Mouse (Mus musculus) thymus, postnatal 36 days (tissue): ENCODE results near the gene Sowahb.
"Not testable (repeated sequence)": the region's sequence is repeated elsewhere in the genome, so short reads cannot be mapped to it uniquely, and the experiment has no call there.

Experiments used
- DNase-seq, 2 experiments: peaks; one replicate each; pipeline ENCODE4 v3.0.0; 2022; ENCODE audit warnings: mixed read lengths in 2 of 2

Sowahb gene

DNA sequence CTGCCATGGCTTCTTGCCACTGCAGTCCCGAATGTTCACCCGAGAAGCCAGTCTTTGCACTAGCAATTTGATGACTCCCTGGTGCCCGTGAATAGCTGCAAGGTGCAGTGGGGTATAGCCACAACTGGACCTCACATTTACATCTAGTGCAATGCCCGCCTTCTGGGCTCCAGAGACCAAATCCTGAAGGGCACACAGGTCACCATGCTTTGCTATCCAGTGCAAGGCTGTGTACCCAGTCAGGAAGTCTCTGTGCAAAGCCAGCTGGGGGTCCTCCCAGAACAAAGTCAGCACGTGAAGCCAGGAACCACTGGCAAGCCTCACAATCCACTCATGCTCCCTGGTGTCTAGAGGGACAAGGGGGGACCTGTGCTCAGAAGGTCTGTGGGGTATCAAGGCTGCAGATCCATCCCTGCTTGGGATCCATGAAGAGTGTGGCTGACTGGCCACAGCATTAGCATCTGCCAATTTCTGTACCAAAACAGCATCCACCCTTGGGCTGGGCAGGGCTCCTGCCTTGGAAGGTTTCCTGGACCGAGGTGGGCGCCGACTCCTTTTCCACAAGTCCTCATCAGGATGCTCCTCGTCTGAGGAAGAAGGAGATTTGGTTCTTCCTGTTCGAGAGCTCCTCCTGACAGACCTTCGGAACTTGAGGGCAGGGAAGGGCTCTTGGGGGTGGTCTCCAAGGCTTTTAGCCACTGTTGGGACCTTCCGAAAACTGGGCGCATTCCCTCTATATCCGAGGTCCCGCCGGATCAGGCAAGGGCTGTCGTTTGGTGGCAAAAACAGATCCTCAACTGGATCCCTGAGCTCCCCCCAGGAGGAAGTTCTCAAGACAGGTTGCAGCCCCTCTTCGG, 1.8 kb downstream of the Sowahb start:
- DNase-seq: no peak

DNA sequence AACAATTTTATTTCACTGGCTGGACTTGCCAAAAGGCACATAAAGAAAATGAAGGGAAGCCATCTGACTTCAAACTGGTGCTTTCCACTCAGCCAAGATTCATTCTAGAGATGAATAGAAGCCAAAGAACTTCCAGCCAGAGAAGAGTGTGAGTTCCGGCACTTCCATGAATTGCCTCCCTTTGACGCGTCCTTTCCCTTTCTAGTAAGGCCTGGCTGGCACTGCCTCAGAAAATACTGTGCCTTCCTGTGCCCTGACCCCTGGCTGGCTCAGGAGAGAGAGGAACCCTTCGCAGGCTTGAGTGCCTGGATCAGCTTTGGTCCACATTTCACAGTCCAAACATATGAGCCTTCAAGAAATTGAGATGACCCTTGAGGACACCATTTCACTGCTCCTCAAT, 2.8 kb downstream of the Sowahb start:
- DNase-seq: no peak

DNA sequence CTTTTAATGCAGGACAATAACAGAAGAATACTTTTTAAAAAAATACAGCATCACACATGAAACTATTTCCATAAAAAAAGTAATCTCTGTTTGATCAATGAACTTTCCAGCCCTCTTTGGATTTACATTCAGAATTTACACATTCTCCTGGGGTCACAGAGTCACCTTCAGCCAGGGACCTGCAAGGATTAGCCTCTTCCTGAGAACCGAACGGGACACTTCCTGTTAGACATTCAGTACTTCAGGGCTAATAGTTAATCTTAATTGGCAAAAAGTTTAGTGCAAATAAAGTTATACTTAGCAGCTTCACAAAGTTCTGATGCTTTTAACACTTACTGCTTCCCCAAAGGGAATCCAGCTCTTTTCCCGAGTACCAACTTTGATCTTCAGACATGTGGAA, 3.5 kb downstream of the Sowahb start:
- DNase-seq: no peak

DNA sequence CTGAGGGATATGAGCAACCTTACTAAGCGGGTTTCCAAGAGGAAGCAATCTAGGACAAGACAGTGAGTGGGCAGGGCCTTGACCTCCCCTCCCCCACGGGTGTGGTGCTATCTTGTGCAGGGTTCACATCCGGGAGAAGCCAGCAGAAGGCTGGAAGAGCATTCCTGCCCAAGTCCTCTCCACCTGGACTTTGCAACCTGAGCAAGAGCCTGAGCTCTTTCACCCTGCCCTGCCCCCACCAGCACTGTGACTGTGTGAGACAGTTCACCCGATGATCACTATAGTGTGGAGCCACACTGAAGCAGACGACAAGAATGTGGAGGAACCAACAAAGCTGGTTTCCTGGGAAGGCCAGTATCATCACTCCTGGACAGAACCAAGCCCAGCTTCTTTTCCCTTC, 4.7 kb downstream of the Sowahb start:
- DNase-seq: no peak

DNA sequence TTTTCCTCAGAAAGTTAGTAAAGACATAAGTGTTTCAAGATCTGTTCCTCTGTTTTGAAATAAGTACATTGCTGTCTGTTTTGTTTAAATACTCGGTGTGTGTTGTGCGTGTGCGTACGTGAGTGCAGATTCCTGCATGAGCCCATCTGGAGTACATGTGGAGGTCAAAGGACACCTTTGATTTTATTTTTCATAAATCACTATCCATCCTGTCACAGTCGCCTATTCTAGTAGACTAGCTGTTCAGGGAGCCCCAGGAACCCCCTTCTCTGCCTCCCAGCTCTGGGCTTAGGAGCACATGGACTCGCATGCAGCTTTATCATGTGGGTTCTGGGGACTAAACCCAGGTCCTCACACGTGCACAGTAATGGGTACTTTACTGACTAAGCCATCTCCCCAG, 8.6 kb downstream of the Sowahb start:
- no peak for DNase-seq

DNA sequence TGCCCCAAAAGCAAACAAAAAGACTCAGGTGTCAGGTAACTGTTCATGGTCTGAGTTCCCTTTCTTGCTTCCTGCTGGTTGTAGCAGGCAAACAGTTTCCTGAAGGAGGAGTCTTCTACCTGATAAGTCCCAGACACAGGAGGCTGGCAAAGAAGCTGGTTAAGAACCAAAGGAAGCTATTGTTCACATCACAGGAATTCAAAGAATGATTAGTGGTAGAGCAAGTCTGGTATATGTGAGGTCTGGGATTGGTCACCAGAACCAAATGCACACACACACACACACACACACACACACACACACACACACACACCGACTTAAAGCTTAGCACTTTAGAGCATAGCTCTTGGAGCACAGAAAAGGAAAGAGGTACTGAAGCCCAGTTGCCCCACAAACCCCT, 9.5 kb downstream of the Sowahb start:
- DNase-seq: no peak

DNA sequence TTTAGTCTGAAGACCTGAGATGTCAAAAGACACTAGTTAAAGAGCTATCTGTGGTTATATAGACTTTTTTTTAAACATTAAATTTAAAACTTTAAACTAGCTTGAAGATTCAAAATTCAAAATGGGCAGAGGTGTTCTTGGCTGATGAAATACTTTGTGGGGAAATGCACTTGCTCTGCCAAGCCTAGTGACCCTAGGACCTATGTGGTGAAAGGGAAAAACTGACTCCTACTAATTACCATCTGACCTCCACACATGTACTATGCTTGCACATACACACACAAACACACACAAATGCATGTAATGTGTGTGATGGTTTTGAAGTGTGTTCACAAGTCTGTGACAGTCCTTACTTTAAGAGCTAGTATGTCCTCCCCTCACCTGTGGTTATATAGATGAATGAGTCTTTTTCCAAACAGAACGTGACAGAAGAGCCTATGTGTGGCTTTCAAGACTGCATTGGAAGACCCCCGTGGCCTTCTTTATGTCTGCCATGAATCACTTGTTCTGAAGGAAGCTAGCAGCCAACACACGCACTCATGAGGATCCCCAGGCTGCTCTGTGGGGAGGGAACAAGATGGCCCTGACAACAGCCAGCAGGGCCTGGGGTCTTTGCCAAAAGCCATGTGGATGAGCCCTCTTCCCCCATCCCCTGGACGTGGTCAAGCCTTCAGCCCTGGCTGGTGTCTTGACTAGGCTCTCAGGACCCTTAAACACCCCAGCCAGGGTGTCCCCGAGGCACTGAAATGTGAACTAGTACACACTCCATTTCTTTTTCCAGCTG, 11.5 kb downstream of the Sowahb start:
- no peak for DNase-seq

DNA sequence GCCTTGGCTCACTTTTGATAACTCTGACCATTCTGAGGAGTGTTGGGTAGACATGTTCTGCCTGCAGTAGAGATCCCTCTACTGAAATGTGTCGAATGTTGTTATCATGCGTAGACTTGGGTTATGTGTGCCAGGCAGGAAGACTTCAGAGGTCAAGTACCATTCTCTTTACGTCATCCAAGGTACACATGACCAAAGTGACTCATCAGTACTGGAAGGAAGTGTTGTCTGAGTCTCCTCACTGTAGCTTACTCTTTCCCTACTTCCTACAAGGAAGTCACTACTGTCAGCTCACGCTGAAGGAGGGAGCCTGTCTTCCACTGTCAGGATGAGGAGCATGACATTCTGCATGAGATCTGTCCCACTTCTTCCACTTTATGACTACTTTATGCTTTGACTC, 12.2 kb downstream of the Sowahb start:
- DNase-seq: no peak

DNA sequence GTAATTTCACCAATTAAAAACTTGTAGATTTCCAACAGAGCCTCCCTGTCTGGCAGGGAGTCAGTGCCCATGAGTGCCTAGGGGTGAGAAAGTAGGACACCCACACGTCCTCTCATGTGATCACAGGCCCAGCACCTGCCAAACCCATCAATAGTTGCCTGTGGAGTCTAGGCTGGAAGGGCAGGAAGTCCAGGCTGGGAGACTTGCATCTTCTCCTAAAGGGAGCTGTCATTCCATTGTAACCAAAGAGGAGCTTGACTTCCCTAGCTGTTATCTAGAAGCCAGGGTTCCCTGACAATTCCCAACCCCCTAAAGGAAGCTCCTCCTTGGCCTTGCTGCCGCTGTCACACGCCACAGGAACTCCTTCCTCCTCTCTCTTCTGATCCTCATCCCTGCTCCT, 14.0 kb downstream of the Sowahb start:
- no peak for DNase-seq

DNA sequence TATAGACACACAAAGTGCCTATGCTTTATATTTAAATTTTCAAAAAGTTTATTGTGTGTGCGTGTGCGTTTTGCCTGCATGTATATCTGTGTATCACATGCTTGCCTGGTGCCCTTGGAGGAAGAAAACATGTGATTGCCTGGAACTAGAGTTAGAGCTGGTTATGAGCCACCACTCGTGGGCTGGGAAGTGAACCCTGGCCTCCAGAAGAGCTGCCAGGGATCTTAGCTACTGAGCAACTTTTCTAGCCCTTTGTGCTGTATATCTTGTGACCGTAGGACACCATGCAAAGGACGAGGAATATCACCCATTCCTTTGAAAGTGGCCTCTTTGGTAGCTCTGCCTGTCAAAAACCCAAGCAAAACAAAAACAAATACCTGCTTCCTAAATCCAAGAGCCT, 14.4 kb downstream of the Sowahb start:
- no peak for DNase-seq

DNA sequence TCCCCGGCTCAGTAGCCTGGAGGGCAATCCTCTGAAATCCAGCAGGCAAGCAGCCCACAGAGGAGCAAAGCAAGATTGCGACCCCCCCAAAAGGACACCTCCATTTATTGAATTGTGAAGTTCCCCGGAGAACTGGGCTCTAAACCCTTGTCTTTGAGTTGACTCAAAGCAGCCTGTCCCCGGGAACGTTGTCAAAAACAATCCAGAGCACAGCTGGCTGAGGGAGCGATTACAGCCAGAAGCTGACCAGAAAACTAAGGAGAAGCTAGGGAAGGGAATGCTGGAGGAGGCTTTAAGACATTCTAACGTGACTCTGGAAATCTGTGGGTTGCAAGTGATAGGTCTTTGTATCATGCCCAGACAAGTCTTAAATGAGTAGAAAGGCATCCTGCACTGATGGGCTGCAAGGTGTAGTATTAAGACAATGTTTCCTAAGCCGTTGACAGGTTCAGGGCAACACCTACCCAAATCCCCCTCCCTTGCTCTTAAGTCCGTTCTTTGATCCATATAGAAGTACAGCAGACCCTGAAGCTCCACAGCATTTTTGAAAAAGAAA, 17.6 kb downstream of the Sowahb start:
- DNase-seq: no peak

DNA sequence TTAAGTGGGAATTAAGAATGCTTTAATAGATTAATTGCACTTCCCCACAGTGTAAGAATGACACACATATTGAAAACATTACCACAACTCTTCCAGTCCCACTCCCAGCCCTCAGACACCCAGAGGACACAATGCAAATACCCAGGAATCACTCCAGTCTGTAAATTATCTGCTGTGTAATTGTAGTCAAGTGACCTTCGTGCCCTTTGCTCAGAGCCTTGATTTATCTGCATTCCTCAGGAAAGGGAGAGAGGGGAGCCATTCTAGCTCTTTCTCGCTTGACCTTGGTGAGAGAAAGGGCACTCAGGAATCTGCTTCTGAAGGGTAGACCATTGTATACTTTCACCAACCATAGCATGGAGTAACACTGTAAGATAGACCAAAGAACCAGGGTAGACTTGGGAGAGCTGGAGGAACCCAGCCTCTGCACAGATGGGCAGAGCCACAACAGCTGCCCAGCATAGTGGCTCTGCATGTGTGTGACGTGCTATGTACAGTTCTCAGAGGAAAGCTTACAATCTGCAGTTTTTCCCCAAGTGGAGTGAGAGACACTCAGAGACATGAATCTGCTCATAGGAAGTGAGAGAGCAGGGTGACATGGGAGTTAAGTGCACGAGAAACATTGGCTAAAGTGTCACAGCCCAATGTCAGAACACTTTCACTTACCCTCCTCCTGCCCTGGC, 18.2 kb downstream of the Sowahb start:
- no peak for DNase-seq

DNA sequence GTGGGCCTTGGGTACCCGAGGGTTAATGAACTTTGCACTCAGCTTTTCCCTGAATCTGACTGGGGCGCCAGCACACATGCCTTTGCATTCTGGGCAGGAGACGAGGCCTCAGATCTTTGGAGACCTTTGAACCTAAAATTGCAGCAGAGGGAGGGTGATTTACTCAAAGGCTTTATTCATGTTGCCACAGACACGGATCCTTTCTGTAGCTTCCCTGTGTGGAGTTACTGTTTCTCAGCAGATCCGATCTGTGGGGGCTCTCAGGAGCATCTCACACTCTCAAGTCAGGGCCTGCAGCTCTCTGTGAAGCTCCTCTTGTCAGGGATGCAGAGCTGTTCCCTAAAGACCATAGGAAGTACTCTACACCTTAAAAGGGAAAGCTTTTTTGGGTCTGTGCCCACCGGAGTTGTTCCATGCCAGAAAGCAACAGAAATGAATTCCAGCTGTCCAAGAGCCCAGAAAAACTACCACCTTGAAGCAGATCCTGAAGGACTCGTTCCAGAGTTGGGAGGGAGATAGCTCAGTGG, 20.0 kb downstream of the Sowahb start:
- no peak for DNase-seq

DNA sequence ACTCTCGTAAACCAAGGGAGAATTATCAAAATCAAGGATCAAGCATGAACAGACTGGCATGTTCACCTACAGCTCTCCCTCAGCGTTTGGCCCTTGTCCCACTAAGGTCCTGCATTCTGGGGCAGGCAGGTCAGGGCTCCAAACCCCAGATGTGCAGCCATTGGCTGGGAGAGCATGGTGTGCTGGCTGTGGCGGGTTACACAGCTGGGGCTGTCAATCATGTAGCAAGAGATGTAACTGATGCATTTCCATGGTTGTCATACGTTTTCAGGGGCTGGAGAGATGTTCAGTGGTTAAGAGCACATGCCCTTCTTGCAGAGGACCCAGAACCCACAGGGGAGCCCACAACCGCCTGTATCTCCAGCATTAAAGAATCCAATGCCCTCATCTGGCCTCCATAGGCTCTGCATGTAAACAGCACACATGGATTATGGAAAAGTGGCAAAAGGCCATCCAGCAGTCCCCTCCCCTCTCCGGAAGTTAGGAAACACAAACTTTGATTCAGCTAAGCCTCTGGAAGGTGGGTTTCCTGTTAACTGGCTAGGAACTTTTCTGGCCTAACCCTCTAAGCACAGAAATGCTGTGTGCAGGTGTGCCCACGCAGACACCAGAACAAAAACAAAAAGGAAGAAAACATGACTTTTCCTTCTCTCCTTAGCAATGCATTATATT, 22.6 kb downstream of the Sowahb start:
- DNase-seq: no peak

DNA sequence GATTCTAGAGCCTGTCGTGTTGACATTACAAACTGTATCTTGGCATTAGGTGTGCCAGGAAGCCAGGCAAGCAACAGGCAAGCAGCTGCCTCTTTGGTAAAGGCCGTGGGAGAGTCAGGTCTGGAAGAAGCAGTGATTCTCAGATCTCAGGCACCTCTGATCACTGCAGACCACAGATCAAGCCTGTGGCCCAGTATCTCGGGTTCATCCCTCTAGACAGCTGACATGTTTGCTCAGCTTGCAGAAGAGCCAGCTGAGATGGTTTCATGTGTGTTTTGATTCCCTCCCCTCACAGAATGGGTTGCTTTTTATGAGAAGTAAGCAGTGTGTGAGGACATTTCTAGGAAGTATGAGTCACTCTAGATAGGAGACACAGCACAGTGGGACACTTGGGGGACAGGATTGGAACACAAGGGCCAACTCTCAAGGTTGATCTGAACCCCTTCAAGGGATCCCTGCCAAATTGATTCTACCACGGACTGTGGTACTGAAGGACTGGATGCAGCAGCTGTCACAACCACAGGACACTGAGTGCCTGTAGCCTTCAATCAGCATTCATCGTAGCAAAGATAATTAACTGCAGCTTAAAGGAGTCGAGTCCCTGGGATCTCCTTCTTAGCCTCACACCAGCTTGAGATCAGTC, 24.7 kb downstream of the Sowahb start:
- no peak for DNase-seq

DNA sequence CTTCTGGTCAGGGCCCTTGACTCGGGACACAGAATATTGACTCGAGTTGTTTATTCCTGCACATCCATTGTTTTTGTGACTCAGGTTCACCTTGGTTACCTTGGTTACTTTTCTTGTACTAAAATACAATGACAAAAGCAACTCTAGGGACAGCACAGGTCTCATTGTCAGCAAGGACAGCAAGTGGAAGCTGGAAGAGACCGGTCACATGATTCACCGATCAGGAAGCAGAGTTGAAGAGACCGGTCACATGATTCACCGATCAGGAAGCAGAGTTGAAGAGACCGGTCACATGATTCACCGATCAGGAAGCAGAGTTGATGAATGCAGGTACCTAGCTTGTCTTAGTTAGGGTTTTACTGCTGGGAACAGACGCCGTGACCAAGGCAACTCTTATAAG, 25.6 kb downstream of the Sowahb start:
- not testable (repeated sequence) for DNase-seq

DNA sequence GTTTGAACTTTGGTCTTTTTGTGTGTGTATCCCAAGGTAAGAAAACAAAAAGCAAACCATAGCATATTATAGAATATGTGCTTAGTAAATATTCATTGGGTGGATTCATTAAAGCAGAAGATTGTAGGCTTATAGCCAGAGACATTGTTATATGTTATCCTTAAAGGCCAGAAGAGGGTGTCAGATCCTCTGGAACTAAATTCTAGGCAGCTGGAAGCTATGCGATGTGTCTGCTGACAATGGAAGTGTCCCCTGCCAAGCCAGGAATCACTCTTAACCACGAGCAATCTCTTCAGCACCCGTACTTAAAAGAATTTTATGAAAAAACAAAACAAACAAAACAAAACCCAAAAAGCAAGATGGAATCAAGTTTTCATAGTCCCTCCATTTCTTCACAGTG, 27.1 kb downstream of the Sowahb start:
- no peak for DNase-seq

DNA sequence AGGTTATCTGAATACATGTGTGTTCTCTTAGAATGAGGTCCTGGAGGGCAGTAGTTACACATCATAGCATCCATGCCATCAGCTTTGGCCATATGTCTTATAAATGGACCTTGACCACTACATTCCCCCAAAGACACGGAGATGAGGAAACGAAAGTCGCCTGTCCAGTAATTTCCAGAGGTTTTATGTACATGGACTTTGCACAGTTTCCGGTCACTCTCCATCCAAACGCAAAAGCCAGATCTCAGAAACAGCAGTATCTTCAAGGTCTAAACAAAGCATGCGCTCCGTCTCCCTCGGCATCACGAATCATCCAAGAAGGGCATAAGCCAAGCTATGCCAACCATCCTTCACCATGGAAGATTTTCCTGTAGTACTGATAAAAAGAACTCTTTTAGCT, 36.6 kb downstream of the Sowahb start:
- DNase-seq: no peak

DNA sequence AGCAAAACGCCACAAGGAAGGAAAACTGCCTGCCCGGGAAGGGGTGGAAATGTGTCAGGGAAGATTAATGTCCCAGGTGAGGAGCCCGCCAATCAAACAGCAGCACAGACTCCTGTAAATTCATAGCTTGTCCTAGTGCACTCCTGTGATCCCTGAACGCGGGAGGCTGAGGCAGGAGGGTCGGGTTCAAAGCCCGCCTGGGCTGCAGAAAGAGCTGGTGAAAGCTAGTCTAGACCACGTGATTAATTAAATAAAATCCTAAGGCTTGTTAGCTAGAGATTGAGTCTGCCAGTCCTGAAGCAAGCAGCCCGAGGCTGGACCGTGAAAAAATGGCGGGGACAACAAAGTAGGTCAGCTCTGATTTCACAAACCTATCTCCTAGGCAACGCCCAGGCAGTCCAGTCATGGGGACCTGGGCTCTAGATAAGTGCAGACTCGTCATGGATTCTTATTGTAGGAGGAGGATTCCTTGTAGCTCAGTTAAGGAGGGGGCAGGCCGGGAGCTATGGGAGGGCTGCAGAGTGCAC, 38.9 kb downstream of the Sowahb start:
- no peak for DNase-seq

DNA sequence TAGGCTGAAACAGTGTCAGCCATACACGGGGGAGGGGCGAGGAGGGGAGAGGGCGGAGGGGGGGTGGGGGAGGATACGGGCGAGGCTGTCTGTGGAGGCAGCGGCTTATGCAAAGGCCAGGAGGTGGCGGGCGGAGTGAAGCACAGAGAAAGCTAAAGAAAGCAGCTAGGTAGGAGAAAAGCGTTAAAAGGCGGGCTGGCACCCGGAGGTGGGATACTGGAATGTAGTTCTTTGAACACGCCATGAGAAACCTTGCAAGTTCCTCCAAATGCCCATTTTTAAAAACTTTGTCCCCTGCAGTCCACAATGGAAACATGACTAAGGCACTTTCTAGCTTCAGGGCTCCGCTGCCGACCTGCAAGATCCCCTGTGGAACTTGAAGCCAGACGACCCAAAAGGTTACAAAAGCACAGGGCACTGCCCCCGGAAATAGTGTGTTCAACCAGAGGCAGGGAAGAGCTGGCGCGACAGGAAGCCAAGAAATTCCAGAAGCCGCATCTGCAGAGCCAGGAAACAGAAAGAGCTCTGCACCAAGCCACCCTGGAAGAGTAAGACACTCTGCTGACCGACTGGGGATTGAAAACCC, 39.5 kb downstream of the Sowahb start:
- peak; percentile 40 to 55 for DNase-seq

DNA sequence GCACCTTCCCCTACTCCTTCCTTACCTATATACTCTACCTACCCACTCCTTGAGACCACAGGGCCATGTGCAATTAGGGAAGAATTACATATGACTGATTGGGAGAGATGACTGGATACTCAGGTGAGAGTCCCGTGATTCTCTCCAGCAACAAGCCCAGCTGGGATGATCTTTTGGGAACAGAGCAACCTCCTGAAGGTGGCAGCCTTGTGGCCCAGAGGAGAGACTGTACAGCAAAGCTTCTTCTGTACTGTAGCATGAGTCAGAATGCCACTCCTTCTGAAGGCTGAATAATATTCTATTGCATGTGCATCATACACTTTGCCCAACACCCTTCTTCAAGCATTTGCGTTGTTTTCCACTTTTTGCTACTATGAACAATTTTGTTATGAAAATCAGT, 42.2 kb downstream of the Sowahb start:
- no peak for DNase-seq
